Mouse (Mus musculus) frontal cortex, postnatal 10 days (tissue): ENCODE measurements around the gene Trpv4.

Source experiments
- DNase-seq, 2 experiments: peaks; one replicate each; pipeline ENCODE4 v3.0.0; 2022; ENCODE audit warnings: low spot score in 2 of 2, mixed read lengths in 1 of 2

Gene Trpv4

GRCm38 (mm10) chr5:114667228-114667856, 9.1 kb upstream of the Trpv4 start:
- peak; percentile 91 to 97 for DNase-seq

DNA sequence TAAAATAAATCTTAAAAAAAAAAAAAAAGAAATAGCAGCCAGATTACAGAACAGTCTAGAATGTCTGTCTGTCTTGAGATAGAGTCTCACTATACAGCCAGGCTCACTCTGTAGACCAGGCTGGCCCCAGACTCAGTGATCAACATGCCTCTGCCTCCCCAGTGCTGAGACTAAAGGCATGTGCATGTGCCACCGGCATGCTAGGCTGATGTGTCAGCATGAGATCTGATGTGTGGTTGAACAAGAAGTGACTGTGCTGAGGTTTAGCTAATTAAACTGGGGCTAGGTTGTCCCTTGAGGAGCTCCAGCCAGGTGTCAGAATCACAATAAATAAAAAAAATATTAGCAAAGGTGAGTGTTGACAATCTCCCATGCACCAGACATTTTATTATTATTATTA, 8.4 kb upstream of the Trpv4 start:
- no peak for DNase-seq

- no peak for DNase-seq
Measured at GRCm38 (mm10) chr5:114664750-114665149, 6.5 kb upstream of the Trpv4 start.

DNA sequence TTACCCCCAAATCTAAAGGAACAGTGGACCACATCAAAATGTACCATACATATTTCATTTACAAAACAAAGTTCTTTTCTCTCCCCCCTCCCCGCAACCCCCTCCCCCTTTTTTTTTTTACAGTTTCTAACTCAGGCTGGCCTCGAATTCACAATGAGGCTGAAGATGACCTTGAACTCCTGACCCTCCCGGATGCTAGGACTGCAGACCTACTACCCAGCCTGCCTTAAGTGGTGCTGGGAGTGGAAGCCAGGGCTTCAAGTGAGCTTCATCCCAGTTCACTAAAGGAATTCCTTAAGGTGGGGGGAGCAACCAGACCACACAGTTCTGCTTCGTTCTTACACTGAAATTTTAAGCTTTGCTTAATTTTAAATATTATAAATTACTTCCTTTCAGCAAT, 5.9 kb upstream of the Trpv4 start:
- no peak for DNase-seq

DNA sequence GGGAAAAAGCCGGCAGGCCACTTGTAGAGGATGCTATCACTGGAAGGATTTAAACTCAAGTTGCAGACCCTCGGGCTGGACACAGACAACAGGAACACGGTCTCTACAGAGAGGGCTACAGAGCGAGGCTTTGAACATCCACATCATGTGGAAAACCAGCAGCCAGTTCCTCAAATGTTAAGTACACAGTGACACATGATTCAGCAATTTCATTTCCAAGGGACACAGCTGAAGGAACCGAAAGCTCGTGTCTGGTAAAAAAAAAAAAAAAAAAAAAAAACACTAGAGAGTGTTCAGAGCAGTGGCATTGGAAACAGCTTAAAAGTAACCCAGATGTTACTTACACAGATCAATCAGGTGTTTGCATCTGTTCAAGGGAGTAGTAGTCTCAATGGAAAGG, 2.8 kb upstream of the Trpv4 start:
- DNase-seq, result no peak

GRCm38 (mm10) chr5:114657426-114657825, 795 bp downstream of the Trpv4 start:
- no peak for DNase-seq

- DNase-seq, result no peak
Measured at GRCm38 (mm10) chr5:114656305-114656704, 1.9 kb downstream of the Trpv4 start.

- DNase-seq, result no peak
Measured at GRCm38 (mm10) chr5:114655721-114656120, 2.5 kb downstream of the Trpv4 start.

GRCm38 (mm10) chr5:114653656-114654437, 4.4 kb downstream of the Trpv4 start:
- DNase-seq, result no peak

GRCm38 (mm10) chr5:114651449-114651848, 6.8 kb downstream of the Trpv4 start:
- no peak for DNase-seq

GRCm38 (mm10) chr5:114651002-114651401, 7.2 kb downstream of the Trpv4 start:
- no peak for DNase-seq

DNA sequence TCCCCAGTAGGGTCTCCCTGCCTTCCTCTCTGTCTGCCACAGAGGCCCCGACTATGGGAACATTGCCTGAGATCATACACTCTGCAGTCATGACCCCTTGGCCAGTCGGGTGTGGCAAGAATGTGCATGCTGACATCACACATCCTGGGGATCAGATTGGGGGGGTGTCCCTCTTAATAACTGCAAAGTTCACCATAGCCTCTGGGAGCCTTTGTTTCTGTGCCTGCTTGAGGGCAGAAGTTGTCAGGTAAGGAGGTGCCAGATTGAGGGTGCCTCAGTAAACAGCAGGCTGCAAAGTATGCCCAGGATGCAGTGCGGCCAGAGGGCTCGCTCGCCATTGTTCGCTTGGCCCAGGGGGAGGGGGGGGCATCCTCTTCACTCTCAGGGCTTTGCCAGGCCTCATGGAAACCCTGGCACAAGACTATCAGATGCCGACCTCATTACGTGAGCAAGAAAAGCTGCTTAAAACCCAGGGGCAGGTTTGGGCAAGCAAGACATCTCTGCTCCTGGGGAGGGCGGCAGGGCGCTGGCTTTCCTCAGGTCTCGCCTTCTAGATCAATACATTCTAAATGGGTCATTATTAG, 9.4 kb downstream of the Trpv4 start:
- no peak for DNase-seq

GRCm38 (mm10) chr5:114647211-114647974, 10.8 kb downstream of the Trpv4 start:
- DNase-seq, result no peak

GRCm38 (mm10) chr5:114645916-114646315, 12.3 kb downstream of the Trpv4 start:
- no peak for DNase-seq

DNA sequence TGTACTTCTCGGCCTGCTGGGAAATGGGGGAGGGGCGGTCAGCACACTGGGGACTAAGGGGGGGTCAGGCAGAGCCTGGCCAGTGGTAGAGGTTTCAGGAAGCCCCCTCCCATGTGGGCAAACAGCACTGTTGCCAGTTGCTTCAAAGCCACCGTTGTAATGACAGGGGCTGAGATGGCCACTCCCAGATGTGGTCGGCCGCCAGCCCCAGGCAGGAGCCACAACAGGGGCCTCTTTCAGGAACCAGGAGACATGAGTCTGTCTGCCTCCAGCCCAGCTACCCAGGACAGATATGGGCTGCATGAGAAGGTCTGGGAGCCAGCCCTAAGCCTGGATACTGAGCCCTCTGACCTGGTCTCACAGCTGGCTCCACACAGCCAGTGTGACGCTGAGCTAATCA, 13.3 kb downstream of the Trpv4 start:
- no peak for DNase-seq

- DNase-seq, result no peak
Measured at GRCm38 (mm10) chr5:114640809-114641208, 17.4 kb downstream of the Trpv4 start.

- DNase-seq, result no peak
Measured at GRCm38 (mm10) chr5:114639645-114639957, 18.6 kb downstream of the Trpv4 start.

GRCm38 (mm10) chr5:114638769-114639644, 19.2 kb downstream of the Trpv4 start:
- peak; percentile 57 to 82 for DNase-seq

- no peak for DNase-seq
Measured at GRCm38 (mm10) chr5:114636091-114636490, 22.1 kb downstream of the Trpv4 start.

DNA sequence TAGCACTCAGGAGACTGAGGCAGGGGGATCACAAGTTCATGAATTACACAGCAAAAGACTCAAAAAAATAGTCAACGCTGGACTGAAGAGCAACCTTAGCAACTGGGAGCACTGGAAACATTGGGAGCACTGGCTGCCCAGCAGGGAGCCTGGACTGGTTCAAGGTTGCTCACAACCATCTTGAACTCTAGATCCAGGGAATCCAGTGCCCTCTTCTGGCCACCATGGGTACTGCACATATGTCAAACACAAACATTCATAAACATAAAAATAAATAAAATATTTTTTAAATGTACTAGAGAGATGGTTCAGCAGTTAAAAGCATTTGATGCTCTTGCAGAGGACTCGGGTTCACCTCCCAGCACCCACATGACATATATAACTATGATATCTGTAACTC, 26.9 kb downstream of the Trpv4 start:
- DNase-seq, result no peak

- peak in 1 of 2 experiments; percentile 48 for DNase-seq
Measured at GRCm38 (mm10) chr5:114625590-114625989, 32.6 kb downstream of the Trpv4 start.
